Mouse (Mus musculus) T-helper 17 cell (primary cell): ENCODE results near the gene Maml1.
"Not testable (repeated sequence)": the region's sequence is repeated elsewhere in the genome, so short reads cannot be mapped to it uniquely, and the experiment has no call there.

Experiments
- in situ Hi-C, 2 experiments: fragments of 300-600 bp; cut with MboI, MseI; formaldehyde crosslinking; loops; 1 replicate in 1 of 2; 2 replicates in 1 of 2; pipeline ENCODE4 v1.15.1; 2025; ENCODE audit warnings: high pct_unique_total_duplicates in 2 of 2

The Maml1 gene

GRCm38 (mm10) chr11:50292190-50292855 is at the start of gene Maml1:
Gene Maml1, minus strand, starts transcription at chr11:50292311.
- in situ Hi-C loops = no loop called here

GRCm38 (mm10) chr11:50336891-50337290 is 44.8 kb upstream of the Maml1 start:
- in situ Hi-C loops = no loop called here

GRCm38 (mm10) chr11:50336126-50336525 is 44.0 kb upstream of the Maml1 start:
- in situ Hi-C loops = no loop called here

GRCm38 (mm10) chr11:50333181-50333580 is 41.1 kb upstream of the Maml1 start:
- in situ Hi-C loops = no loop called here

- in situ Hi-C loops = no loop called here
Observed at GRCm38 (mm10) chr11:50329378-50329777, 37.3 kb upstream of the Maml1 start.

- in situ Hi-C loops = no loop called here
Observed at GRCm38 (mm10) chr11:50328075-50328625, 36.0 kb upstream of the Maml1 start.

GRCm38 (mm10) chr11:50326302-50326966 is 34.3 kb upstream of the Maml1 start:
- in situ Hi-C loops = no loop called here

GRCm38 (mm10) chr11:50325496-50326301 is 33.6 kb upstream of the Maml1 start, which contains the start of gene Canx:
Gene Canx, minus strand, starts transcription at chr11:50325673.
- in situ Hi-C loops = no loop called here

- in situ Hi-C loops = no loop called here
Observed at GRCm38 (mm10) chr11:50324751-50325471, 32.8 kb upstream of the Maml1 start.

GRCm38 (mm10) chr11:50323843-50324242 is 31.7 kb upstream of the Maml1 start:
- in situ Hi-C loops = no loop called here

- in situ Hi-C loops = no loop called here
Observed at GRCm38 (mm10) chr11:50322345-50322744, 30.2 kb upstream of the Maml1 start.

GRCm38 (mm10) chr11:50321239-50321638 is 29.1 kb upstream of the Maml1 start:
- in situ Hi-C loops = no loop called here

GRCm38 (mm10) chr11:50319343-50319742 is 27.2 kb upstream of the Maml1 start:
- in situ Hi-C loops = not testable (repeated sequence)

- in situ Hi-C loops = no loop called here
Observed at GRCm38 (mm10) chr11:50312803-50313202, 20.7 kb upstream of the Maml1 start.

- in situ Hi-C loops = no loop called here
Observed at GRCm38 (mm10) chr11:50303406-50303805, 11.3 kb upstream of the Maml1 start.

GRCm38 (mm10) chr11:50291321-50292165 is 568 bp downstream of the Maml1 start:
- in situ Hi-C loops = no loop called here

- in situ Hi-C loops = no loop called here
Observed at GRCm38 (mm10) chr11:50290486-50291225, 1.5 kb downstream of the Maml1 start.

GRCm38 (mm10) chr11:50286428-50286827 is 5.7 kb downstream of the Maml1 start:
- in situ Hi-C loops = no loop called here

GRCm38 (mm10) chr11:50285696-50286095 is 6.4 kb downstream of the Maml1 start:
- in situ Hi-C loops = no loop called here

GRCm38 (mm10) chr11:50285263-50285662 is 6.8 kb downstream of the Maml1 start:
- in situ Hi-C loops = no loop called here
